Mouse (Mus musculus): ENCODE measurements around the gene Zscan26. TPM values are rescaled to one million over a fixed set of nuclear protein-coding genes. Genes with fewer than 3 reads are reported as not detected.
A peak's percentile ranks its signal among the peaks of the same experiment; 100 is the strongest.
"Not testable (repeated sequence)": the region's sequence is repeated elsewhere in the genome, so short reads cannot be mapped to it uniquely, and the experiment has no call there.

The Zscan26 gene
- total RNA-seq, 2 experiments from 2014 or later: 43.8 to 58.5 TPM

DNA sequence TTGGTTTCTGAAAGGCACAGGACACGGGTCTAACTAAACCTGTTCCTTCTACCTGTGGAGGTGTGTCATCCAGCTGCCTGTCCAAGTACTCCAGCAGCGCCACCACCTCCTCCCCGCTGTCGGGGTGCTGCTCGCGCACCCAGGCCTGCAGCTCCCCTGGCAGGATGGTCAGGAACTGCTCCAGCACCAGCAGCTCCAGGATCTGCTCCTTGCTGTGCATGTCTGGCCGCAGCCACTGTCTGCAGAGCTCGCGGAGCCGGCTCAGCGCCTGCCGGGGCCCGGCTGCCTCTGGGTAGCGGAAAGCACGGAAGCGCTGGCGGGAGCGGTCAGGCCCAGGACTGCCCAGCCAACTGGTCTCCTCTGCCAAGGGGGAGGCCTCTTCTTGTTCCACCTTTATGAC is 57.5 kb downstream of the Zscan26 start:
- peak; percentile 10 to 18 for DNase-seq (ENCODE audit: low spot score in 2 of 2)
- intact Hi-C loops (cut with DNase I): not testable (repeated sequence)

DNA sequence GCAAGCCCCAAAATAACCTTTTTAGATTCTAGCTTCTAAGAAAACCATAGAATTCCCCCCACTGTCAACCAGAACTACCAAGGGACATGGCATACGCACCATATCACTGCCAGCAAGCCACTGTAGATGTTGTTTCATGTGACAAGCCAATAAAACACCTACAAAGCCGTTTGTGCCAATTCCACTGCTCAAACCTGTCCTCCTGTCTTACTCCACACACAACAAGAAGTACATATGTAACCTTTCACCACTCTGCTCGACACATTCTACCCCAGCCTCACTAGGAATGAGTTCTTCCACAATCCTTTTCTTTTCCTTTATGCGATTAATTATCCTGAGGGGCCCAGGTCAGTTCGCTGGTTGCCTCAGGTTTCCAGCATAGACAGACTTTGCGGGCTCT is 57.9 kb downstream of the Zscan26 start:
- intact Hi-C loops (cut with DNase I): no loop called here
- no peak for DNase-seq (ENCODE audit: low spot score in 2 of 2)

- intact Hi-C loops (cut with DNase I): no loop called here
- no peak for DNase-seq (ENCODE audit: low spot score in 2 of 2)
Observed at GRCm38 (mm10) chr13:21395211-21395610, 58.3 kb downstream of the Zscan26 start.

Small RNAs within 50 kb of the gene (microRNA-seq; reads per million reads assigned to microRNA genes)
- gene Mir1896 (not detected), gene Mir6942 (0.76 reads per million)

Other genes with a start within 250 kb of the Zscan26 start
- gene Gpx5, start 161.0 kb downstream of the Zscan26 start, total RNA-seq (2021): not detected
- gene Gpx6, start 141.6 kb downstream of the Zscan26 start, total RNA-seq (2021): not detected
- gene Olfr1367, start 106.8 kb downstream of the Zscan26 start, total RNA-seq (2021): not detected
- 1 to 10 TPM; 7.1 to 9.4 TPM for gene Zscan12, start 90.9 kb downstream of the Zscan26 start, total RNA-seq (2021)
- 10 to 100 TPM; 30.3 to 45.5 TPM for gene Zkscan3, start 51.0 kb downstream of the Zscan26 start, total RNA-seq (2021)
- gene Pgbd1, start 12.7 kb downstream of the Zscan26 start, total RNA-seq (2021): 1 to 10 TPM; 1.3 to 1.9 TPM
- gene Nkapl, start 14.8 kb upstream of the Zscan26 start, total RNA-seq (2021): 1 to 10 TPM; 1.4 to 1.7 TPM
- gene Zkscan4, start 25.2 kb upstream of the Zscan26 start, total RNA-seq (2021): 1 to 10 TPM; 7.5 to 7.6 TPM
- gene Gm10065, start 25.7 kb upstream of the Zscan26 start, total RNA-seq (2021): not detected
- 10 to 100 TPM; 20.5 to 25.5 TPM for gene AK157302, start 41.5 kb upstream of the Zscan26 start, total RNA-seq (2021)
- gene Gm11273, start 47.7 kb upstream of the Zscan26 start, total RNA-seq (2021): 10 to 100 TPM; 56.4 to 67.0 TPM
- 10 to 100 TPM; 15.9 to 18.1 TPM for gene Zkscan8, start 77.4 kb upstream of the Zscan26 start, total RNA-seq (2021)
- not detected for gene Olfr1366, start 89.1 kb upstream of the Zscan26 start, total RNA-seq (2021)
- gene Olfr1535, start 106.2 kb upstream of the Zscan26 start, total RNA-seq (2021): not detected
- gene Olfr1364, start 128.0 kb upstream of the Zscan26 start, total RNA-seq (2021): not detected
- gene Olfr1362, start 160.3 kb upstream of the Zscan26 start, total RNA-seq (2021): not detected
- gene Olfr11, start 188.8 kb upstream of the Zscan26 start, total RNA-seq (2021): not detected
- not detected for gene Olfr1361, start 209.7 kb upstream of the Zscan26 start, total RNA-seq (2021)
- gene Olfr1360, start 223.7 kb upstream of the Zscan26 start, total RNA-seq (2021): not detected
- gene Olfr1359, start 244.4 kb upstream of the Zscan26 start, total RNA-seq (2021): not detected